Mouse (Mus musculus) embryo, embryonic 10 days (tissue): ENCODE measurements around the gene Fermt3.
A peak's percentile ranks its signal among the peaks of the same experiment; 100 is the strongest.
"Not testable (repeated sequence)": the region's sequence is repeated elsewhere in the genome, so short reads cannot be mapped to it uniquely, and the experiment has no call there.

Source experiments
- DNase-seq: peaks from one replicate; pipeline ENCODE4 v3.0.0-alpha.2; 2015; ENCODE audit warnings: low spot score

Fermt3 gene

GRCm38 (mm10) chr19:6991166-6991565 lies 28.1 kb downstream of the Fermt3 start:
- DNase-seq, result not testable (repeated sequence)

DNA sequence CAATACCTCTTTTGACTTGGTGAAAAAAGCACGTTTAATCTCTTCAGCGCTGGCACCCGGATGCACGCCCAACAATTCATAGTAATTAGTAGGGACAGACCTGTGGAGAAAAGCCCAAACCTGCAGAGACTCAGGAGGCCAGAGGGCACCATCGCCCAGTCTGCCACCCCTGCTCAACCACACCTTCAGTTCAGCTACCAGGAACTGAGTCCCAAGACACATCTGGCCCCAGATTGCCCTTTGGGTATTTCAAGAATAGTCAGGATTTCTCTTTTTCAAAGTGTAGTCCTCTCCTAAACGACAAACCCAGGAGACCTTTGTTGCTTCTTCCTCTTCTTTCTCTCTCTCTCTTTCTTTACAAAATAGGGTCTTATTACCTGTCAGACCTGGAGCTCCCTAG lies 28.6 kb downstream of the Fermt3 start:
- DNase-seq, result no peak

DNA sequence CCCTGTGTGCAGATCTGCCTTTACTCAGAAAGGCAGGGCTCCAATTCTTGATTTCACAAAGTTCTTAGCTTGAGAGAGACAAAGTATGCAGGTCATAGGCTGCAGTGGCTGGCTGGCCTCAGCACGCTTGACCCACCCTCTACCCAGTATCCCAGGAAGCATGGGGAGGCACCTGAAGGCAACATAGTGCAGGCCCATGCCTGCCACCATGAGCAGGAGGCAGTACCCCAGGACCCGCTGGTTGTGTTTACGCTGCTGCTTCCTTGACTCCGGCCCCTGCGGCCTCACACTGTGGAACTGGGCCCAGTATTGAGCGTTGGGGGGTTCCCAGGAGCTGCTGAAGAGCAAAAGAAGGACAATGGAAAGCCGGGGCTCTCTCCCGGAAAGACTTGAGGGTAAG lies 30.0 kb downstream of the Fermt3 start:
- DNase-seq, result no peak

- DNase-seq, result no peak
Measured at GRCm38 (mm10) chr19:6987904-6988285, 31.4 kb downstream of the Fermt3 start.

DNA sequence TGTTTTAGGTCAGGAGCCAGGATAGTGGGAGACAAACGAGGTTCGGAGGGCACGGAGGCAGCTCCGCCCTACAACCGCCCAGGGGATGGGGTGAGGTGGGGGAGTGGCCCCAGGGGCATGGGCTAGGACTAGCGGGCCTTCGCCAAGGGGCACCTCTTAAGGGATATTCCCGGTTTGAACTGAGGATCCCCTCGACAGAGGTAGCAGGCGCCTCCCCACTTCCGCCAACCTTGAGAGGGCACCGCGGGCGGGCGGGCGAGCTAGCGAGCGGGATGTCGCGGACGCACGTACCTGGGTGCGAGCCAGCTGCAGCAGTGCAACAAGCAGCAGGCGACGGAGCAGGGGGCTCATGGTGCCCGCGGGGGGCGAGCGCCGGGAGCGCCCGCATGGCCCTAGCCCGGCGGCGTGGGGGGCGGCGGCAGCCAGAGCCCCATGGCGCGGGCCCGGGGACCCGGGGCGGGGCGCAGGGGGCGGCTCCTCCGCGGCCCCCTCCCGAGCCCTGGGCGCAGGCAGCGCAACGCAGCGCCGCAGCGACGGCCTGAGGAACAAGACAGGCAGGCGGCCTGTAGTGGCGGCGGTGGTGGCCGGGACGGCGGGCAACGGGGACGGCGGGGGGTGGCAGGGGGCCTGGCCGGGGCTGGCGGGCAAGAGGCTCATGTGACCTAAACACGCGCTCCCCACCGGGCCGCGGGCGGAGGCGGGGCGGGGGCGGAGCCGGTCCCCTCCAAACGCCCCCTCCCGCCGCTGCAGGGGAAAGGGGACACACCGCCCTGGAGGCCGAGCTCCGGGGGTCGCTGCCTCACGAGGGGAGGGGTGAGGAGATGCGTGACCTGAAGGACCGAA lies 32.0 kb downstream of the Fermt3 start, which contains the start of gene Vegfb:
TSS of gene Vegfb (minus strand) at position 591 of the 843 bp plus-strand sequence.
- peak; percentile 69 for DNase-seq

- DNase-seq, result no peak
Measured at GRCm38 (mm10) chr19:6985951-6986708, 33.1 kb downstream of the Fermt3 start.

GRCm38 (mm10) chr19:6985300-6985699 lies 34.0 kb downstream of the Fermt3 start:
- no peak for DNase-seq

GRCm38 (mm10) chr19:6983621-6984020 lies 35.6 kb downstream of the Fermt3 start:
- peak; percentile 20 for DNase-seq

GRCm38 (mm10) chr19:6981465-6981864 lies 37.8 kb downstream of the Fermt3 start:
- no peak for DNase-seq

DNA sequence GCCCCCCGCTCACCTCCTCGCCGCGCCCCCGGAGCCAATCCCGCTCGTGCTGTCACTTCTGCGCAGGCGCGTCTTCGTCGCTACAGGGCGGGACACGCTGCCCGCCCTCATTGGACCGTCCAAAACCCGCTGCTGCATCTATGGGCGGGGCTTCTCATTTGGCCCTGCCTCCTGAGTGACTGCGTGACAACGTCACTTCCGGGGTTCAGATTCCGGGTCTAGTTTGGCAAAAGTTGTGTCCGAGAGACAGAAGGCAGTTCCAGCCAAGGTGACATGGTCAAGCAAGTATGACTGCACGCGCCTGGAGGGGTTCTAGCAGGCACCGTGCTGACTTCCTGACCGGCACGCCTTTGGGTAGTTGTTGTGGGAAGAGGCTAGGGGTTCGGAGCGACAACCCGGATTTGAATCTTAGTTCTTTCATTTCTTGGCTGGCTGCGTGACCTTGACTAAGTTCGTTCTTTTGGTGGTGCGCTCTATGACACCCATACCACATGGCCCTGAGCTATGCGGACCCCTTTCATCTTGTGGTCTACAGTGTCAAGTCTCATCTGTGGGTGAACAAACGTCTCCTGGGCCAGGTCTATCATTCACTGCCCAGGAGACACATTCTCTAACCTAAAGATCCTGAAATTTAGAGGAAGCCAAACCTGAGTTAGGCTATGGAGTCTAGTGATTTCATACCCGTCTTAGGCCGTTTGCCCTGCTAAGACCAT lies 38.7 kb downstream of the Fermt3 start, which contains the start of gene Fkbp2:
TSS of gene Fkbp2 (minus strand) at position 121 of the 713 bp plus-strand sequence.
- peak; percentile 99 for DNase-seq

DNA sequence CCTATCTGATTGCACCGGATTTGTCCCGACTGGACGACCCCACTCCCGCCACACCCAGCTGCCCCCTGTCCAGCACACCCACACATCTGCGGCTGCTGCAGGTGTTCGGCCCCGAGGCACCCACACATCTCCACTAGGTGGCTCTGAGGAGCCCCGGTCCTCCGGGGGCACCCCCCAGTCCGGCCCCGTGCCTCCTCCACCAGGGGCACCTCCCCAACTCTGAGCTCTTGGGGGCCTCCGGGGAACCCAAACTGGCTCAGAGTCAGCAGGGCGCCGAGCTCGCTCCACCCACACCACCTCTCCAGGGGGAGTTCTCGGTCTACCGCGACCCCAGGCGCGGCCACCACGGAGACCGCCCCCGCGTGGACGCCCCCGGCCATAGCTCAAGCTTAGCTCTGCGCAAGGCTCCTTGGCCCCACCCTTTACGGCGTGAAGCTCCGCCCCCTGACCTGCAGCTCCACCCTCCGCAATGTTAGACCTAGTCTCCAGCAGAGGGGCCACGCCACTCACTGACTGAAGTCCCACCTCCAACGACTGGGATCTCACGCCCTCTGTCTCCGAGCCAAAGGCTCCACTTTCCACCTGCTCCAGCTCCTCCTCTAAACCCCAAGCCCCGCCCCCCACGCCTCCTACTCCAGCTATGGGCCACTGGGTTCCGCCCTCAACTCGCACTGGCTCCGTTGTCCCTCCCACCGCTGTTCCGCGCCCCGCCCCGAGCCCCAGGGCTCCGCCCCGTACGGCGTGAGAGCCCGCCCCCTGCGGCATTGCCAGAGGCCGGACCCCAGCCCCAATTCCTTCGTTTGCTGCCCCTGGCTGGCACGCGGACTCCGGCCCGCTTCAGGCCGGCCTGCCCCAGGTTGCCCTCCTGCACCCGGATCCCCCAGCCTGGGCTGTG lies 39.5 kb downstream of the Fermt3 start:
- DNase-seq, result peak; percentile 99

DNA sequence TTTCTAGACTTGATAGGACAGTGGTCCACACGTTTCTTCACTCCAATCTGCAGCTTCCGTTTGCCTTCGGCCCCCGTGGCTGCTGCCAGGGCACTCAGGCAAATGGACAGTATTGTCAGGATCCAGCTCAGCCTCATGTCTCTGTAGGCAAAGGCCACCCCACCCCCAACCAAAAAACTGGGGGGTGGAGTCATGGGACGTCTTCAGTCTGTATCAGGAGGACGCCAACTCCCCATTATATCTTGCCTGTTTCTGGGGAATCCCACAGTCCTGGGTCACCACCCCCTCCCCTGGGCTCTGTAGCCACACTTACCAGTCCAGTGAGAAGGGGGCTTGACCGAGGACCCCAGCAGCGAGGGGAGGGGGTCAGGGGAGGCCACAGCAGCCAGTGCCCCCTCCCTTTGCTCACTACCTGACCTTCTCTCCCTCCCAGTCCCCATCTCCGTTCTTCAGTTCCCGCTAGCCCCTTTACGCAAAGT lies 40.2 kb downstream of the Fermt3 start:
- DNase-seq, result peak; percentile 24

GRCm38 (mm10) chr19:6978639-6978974 lies 40.7 kb downstream of the Fermt3 start:
- DNase-seq, result no peak

- no peak for DNase-seq
Measured at GRCm38 (mm10) chr19:6977759-6978638, 41.3 kb downstream of the Fermt3 start.

- peak; percentile 77 for DNase-seq
Measured at GRCm38 (mm10) chr19:6975537-6976521, 43.4 kb downstream of the Fermt3 start, which contains the start of gene Plcb3. Plcb3 (minus strand) TSS chr19:6976470.

GRCm38 (mm10) chr19:6974211-6975205 lies 44.8 kb downstream of the Fermt3 start, which contains the start of gene Ppp1r14b:
Ppp1r14b (plus strand) TSS chr19:6974968.
- DNase-seq, result peak; percentile 94

GRCm38 (mm10) chr19:6973581-6974190 lies 45.6 kb downstream of the Fermt3 start:
- no peak for DNase-seq
